In genomic region chr6:72949161-72949756, GRCm38 (mm10) we compare ENCODE assay signal across 16 mouse cellular contexts. TPM values are rescaled to one million over a fixed set of nuclear protein-coding genes. Genes with fewer than 3 reads are reported as not detected.
A peak's percentile ranks its signal among the peaks of the same experiment; 100 is the strongest.
DNase-seq lines count a peak whose midpoint lies in the region; ATAC-seq lines count a peak whose summit lies in the region.
"Had no signal": no experiment of that assay in that cellular context is flagged by ENCODE, and none has a peak within 500 bp of the region (broad histone marks: within the 10 kb centered on the region; RNA-seq: fewer than 3 reads in every experiment).

No protein-coding gene starts in this region.

- 68% methylated on average over 9 of the region's 9 CpGs for WGBS in liver, embryonic 16.5 days (ENCODE audit: insufficient replicate concordance)
- 78% methylated on average over 9 of the region's 9 CpGs for WGBS in liver, embryonic 11.5 days

- no peak overlapping the region for H3K27ac ChIP-seq in liver, embryonic 16.5 days (ENCODE audit: low read length)
- no peak overlapping the region for H3K27ac ChIP-seq in liver, embryonic 11.5 days (ENCODE audit: low read depth, low read length)
- H3K27ac ChIP-seq: limb, embryonic 10.5 days; liver, embryonic 15.5 days had no signal

- no peaks in the 10 kb centered on the region for H3K27me3 ChIP-seq in liver, embryonic 16.5 days (ENCODE audit: control insufficient read depth, insufficient read depth, low read depth, low read length)
- no peaks in the 10 kb centered on the region for H3K27me3 ChIP-seq in liver, embryonic 11.5 days (replicated peaks; ENCODE audit: control insufficient read depth, insufficient read depth, low read length)
- H3K27me3 ChIP-seq: heart, embryonic 12.5 days; liver, embryonic 15.5 days had no signal

- no peak overlapping the region for H3K4me2 ChIP-seq in liver, embryonic 16.5 days (ENCODE audit: low read depth, low read length)
- H3K4me2 ChIP-seq in liver, embryonic 11.5 days, result no peak overlapping the region
- H3K4me2 ChIP-seq: heart, embryonic 12.5 days; liver, embryonic 15.5 days had no signal

- H3K36me3 ChIP-seq in liver, embryonic 16.5 days (ENCODE audit: control insufficient read depth, insufficient read depth), result no peaks in the 10 kb centered on the region
- H3K36me3 ChIP-seq in liver, embryonic 11.5 days (ENCODE audit: control insufficient read depth, insufficient read depth, low read length), result no peaks in the 10 kb centered on the region
- H3K36me3 ChIP-seq: G1E; heart, embryonic 12.5 days; limb, embryonic 10.5 days; liver, embryonic 15.5 days had no signal

- H3K4me3 ChIP-seq in liver, embryonic 16.5 days (ENCODE audit: low read depth, low read length), result no peak overlapping the region
- H3K4me3 ChIP-seq in liver, embryonic 11.5 days (ENCODE audit: low read depth, low read length), result no peak overlapping the region
- H3K4me3 ChIP-seq: heart, embryonic 12.5 days; limb, embryonic 10.5 days; liver, embryonic 15.5 days had no signal

- no peak overlapping the region for H3K9ac ChIP-seq in liver, embryonic 16.5 days (ENCODE audit: low read depth, low read length)
- no peak overlapping the region for H3K9ac ChIP-seq in liver, embryonic 11.5 days (ENCODE audit: low read depth, low read length)
- H3K9ac ChIP-seq: heart, embryonic 12.5 days; liver, embryonic 15.5 days had no signal

- DNase-seq in liver, embryonic 11.5 days (ENCODE audit: low spot score), result no peak
- peak; percentile 60 to 87 for DNase-seq in frontal cortex, postnatal 36 days (ENCODE audit: low spot score in 2 of 2)
- DNase-seq in layer of hippocampus, postnatal 36 days, result peak; percentile 70 to 71
- DNase-seq in right cerebral cortex, postnatal 36 days (ENCODE audit: low spot score in 2 of 2), result peak; percentile 75 to 77
- no peak for DNase-seq in retina, embryonic 14.5 days (ENCODE audit: low spot score)
- no peak for DNase-seq in ovary, postnatal 14 days (ENCODE audit: low spot score)
- DNase-seq: adrenal gland, postnatal 25 days; cerebellum, adult 11 months; embryo, embryonic 11 days; lung, postnatal 4 days; midbrain, embryonic 14.5 days had no signal

- H3K9me3 ChIP-seq in liver, embryonic 16.5 days (replicated peaks; ENCODE audit: control insufficient read depth, low read length), result peaks cover 4% of the 10 kb centered on the region; the same call in 1 of the 2 replicates
- no peaks in the 10 kb centered on the region for H3K9me3 ChIP-seq in liver, embryonic 11.5 days (ENCODE audit: control insufficient read depth, low read length)
- H3K9me3 ChIP-seq: limb, embryonic 10.5 days; liver, embryonic 15.5 days had no signal

- no peaks in the 10 kb centered on the region for H3K4me1 ChIP-seq in liver, embryonic 16.5 days (ENCODE audit: control insufficient read depth, low read depth, low read length)
- H3K4me1 ChIP-seq in liver, embryonic 11.5 days (replicated peaks; ENCODE audit: control insufficient read depth, insufficient read depth, low read length), result no peaks in the 10 kb centered on the region
- H3K4me1 ChIP-seq: heart, embryonic 12.5 days had no signal

- ATAC-seq in liver, embryonic 16.5 days (ENCODE audit: low read depth), result peak; percentile 60
- ATAC-seq in liver, embryonic 11.5 days (replicated peaks; ENCODE audit: low FRiP score), result no peak

RNA-seq across cellular contexts. Expression of gene Tmsb10, which starts 9.3 kb away (rescaled TPM):
- 255 and 258 TPM in 2 replicates for polyA plus RNA-seq in liver, embryonic 16.5 days (2015; fragmentation: Nextera tagmentation; extraction: Ambion mirVana)
- polyA plus RNA-seq in liver, embryonic 11.5 days (2014; fragmentation: Nextera tagmentation; extraction: Ambion mirVana), result 984 and 1,116 TPM in 2 replicates
- total RNA-seq in layer of hippocampus, postnatal 36 days (2021), result 100 to 1,000 TPM; 343 to 346 TPM

RNA-seq across cellular contexts. Expression of gene Kcmf1, which starts 49.5 kb away (rescaled TPM):
- polyA plus RNA-seq in liver, embryonic 16.5 days (2015; fragmentation: Nextera tagmentation; extraction: Ambion mirVana), result 15.0 and 15.4 TPM in 2 replicates
- polyA plus RNA-seq in liver, embryonic 11.5 days (2014; fragmentation: Nextera tagmentation; extraction: Ambion mirVana), result 40.6 and 46.8 TPM in 2 replicates
- total RNA-seq in layer of hippocampus, postnatal 36 days (2021), result 10 to 100 TPM; 62.3 to 64.6 TPM

Comparison
In these comparisons a context has a peak if more than half of its experiments do, and no peak if none do; other contexts are left out.
1. DNase-seq: peak in frontal cortex, postnatal 36 days (2 of 2), layer of hippocampus, postnatal 36 days (2 of 2) and right cerebral cortex, postnatal 36 days (2 of 2); none in liver, embryonic 11.5 days (single experiment), retina, embryonic 14.5 days (single experiment) and ovary, postnatal 14 days (single experiment).